Comparison of ENCODE assay signal across 8 mouse cellular contexts in genomic region chr10:12548616-12549084, GRCm38 (mm10).
DNase-seq lines count a peak whose midpoint lies in the region; ATAC-seq and TF ChIP-seq lines count a peak whose summit lies in the region.

No protein-coding gene starts in this region.

- no peaks in the 10 kb centered on the region for H3K9me3 ChIP-seq in forebrain, embryonic 16.5 days (ENCODE audit: control insufficient read depth, low read length)
- H3K9me3 ChIP-seq in hindbrain, postnatal 0 days (ENCODE audit: low read length): no peaks in the 10 kb centered on the region
- no peaks in the 10 kb centered on the region for H3K9me3 ChIP-seq in liver, embryonic 12.5 days (replicated peaks)
- no peaks in the 10 kb centered on the region for H3K9me3 ChIP-seq in midbrain, embryonic 16.5 days (replicated peaks; ENCODE audit: control insufficient read depth, low read length, poor library complexity, severe bottlenecking)

- peaks cover 2% of the 10 kb centered on the region; the same call in 1 of the 2 replicates for H3K27me3 ChIP-seq in forebrain, embryonic 16.5 days (replicated peaks; ENCODE audit: control insufficient read depth, insufficient read depth, low read length)
- H3K27me3 ChIP-seq in hindbrain, postnatal 0 days (ENCODE audit: insufficient read depth, low read length): no peaks in the 10 kb centered on the region
- no peaks in the 10 kb centered on the region for H3K27me3 ChIP-seq in liver, embryonic 12.5 days (replicated peaks)
- H3K27me3 ChIP-seq in midbrain, embryonic 16.5 days (ENCODE audit: control insufficient read depth, insufficient read depth, low read depth, low read length): peaks cover 3% of the 10 kb centered on the region; the same call in 1 of the 2 replicates

- H3K27ac ChIP-seq in forebrain, embryonic 16.5 days (ENCODE audit: low read length): no peak overlapping the region
- H3K27ac ChIP-seq in hindbrain, postnatal 0 days: peak overlapping the region; percentile 5; the same call in 1 of the 2 replicates
- H3K27ac ChIP-seq in liver, embryonic 12.5 days: no peak overlapping the region
- H3K27ac ChIP-seq in midbrain, embryonic 16.5 days (ENCODE audit: low read length): no peak overlapping the region

- peak overlapping the region; percentile 23 for H3K4me3 ChIP-seq in forebrain, embryonic 16.5 days (replicated peaks; ENCODE audit: low read length)
- H3K4me3 ChIP-seq in hindbrain, postnatal 0 days (ENCODE audit: low read length): peak overlapping the region; percentile 10
- peak overlapping the region; percentile 44 for H3K4me3 ChIP-seq in liver, embryonic 12.5 days
- H3K4me3 ChIP-seq in midbrain, embryonic 16.5 days (ENCODE audit: low read depth, low read length): peak overlapping the region; percentile 19

- peak overlapping the region; percentile 47 for H3K4me2 ChIP-seq in forebrain, embryonic 16.5 days (ENCODE audit: low read length)
- H3K4me2 ChIP-seq in hindbrain, postnatal 0 days (ENCODE audit: low read depth, low read length): peak overlapping the region; percentile 53
- H3K4me2 ChIP-seq in liver, embryonic 12.5 days: peak overlapping the region; percentile 65
- H3K4me2 ChIP-seq in midbrain, embryonic 16.5 days (ENCODE audit: low read length): peak overlapping the region; percentile 43

- peak; percentile 89 for DNase-seq in ES-CJ7 (ENCODE audit: low read depth, low spot score)
- DNase-seq in adrenal gland, postnatal 14 days: peak; percentile 52
- DNase-seq in hindbrain, postnatal 0 days (ENCODE audit: low spot score): peak; percentile 80
- DNase-seq in thymus, postnatal 14 days: peak; percentile 4

- no peaks in the 10 kb centered on the region for H3K36me3 ChIP-seq in forebrain, embryonic 16.5 days (ENCODE audit: control insufficient read depth, insufficient read depth)
- H3K36me3 ChIP-seq in hindbrain, postnatal 0 days (ENCODE audit: insufficient read depth, low read length): no peaks in the 10 kb centered on the region
- no peaks in the 10 kb centered on the region for H3K36me3 ChIP-seq in liver, embryonic 12.5 days
- H3K36me3 ChIP-seq in midbrain, embryonic 16.5 days (ENCODE audit: control insufficient read depth, insufficient read depth, low read length): no peaks in the 10 kb centered on the region

- 0% methylated on average over 13 of the region's 13 CpGs for WGBS in forebrain, embryonic 16.5 days
- whole genome bisulfite sequencing in hindbrain, postnatal 0 days: under 1% methylated on average over 13 of the region's 13 CpGs
- under 1% methylated on average over 13 of the region's 13 CpGs for WGBS in liver, embryonic 12.5 days (ENCODE audit: insufficient replicate concordance)
- WGBS in midbrain, embryonic 16.5 days: 0% methylated on average over 13 of the region's 13 CpGs

- ATAC-seq in forebrain, embryonic 16.5 days: peak; percentile 91
- peak; percentile 84 for ATAC-seq in hindbrain, postnatal 0 days
- ATAC-seq in liver, embryonic 12.5 days: peak; percentile 47; the same call in 1 of the 2 replicates
- peak; percentile 93 for ATAC-seq in midbrain, embryonic 16.5 days
- no peak for ATAC-seq in activated CD4-positive, CD25-positive, alpha-beta regulatory T cell, adult 4 months

- H3K4me1 ChIP-seq in forebrain, embryonic 16.5 days (replicated peaks; ENCODE audit: control insufficient read depth, insufficient read depth, low read length): peaks cover 22% of the 10 kb centered on the region
- H3K4me1 ChIP-seq in hindbrain, postnatal 0 days (ENCODE audit: insufficient read depth, low read length): peaks cover 8% of the 10 kb centered on the region
- H3K4me1 ChIP-seq in liver, embryonic 12.5 days: peaks cover 19% of the 10 kb centered on the region
- H3K4me1 ChIP-seq in midbrain, embryonic 16.5 days (ENCODE audit: control insufficient read depth, insufficient read depth, low read length): peaks cover 14% of the 10 kb centered on the region

- H3K9ac ChIP-seq in forebrain, embryonic 16.5 days (replicated peaks; ENCODE audit: low read depth, low read length): no peak overlapping the region
- no peak overlapping the region; the same call in 1 of the 2 replicates for H3K9ac ChIP-seq in hindbrain, postnatal 0 days (replicated peaks; ENCODE audit: low read length)
- H3K9ac ChIP-seq in liver, embryonic 12.5 days: no peak overlapping the region
- peak overlapping the region; percentile 27; the same call in 1 of the 2 replicates for H3K9ac ChIP-seq in midbrain, embryonic 16.5 days (ENCODE audit: low read depth, low read length)

- peak; percentile 17; the same call in 1 of the 2 replicates for TF ChIP-seq CTCF in hindbrain, postnatal 0 days (IDR thresholded peaks at IDR 0.05; ENCODE audit: low read depth)

Comparison
In these comparisons a context has a peak if more than half of its experiments do, and no peak if none do; other contexts are left out.
1. DNase-seq: peak in every context shown above with its lines; median percentile 89 in ES-CJ7; 80 in hindbrain, postnatal 0 days; 52 in adrenal gland, postnatal 14 days; 4 in thymus, postnatal 14 days.